Mouse (Mus musculus) embryonic fibroblast, embryonic 13.5 days (primary cell): ENCODE data around the gene B4galnt1. TPM values are rescaled to one million over a fixed set of nuclear protein-coding genes. Genes with fewer than 3 reads are reported as not detected.

ENCODE experiments used
- H3K27ac ChIP-seq: 2 replicates; pipeline ENCODE4 v1.5.1; 2012; ENCODE audit warnings: low read length, control low read depth, inconsistent platforms; ENCODE audit not compliant: insufficient read depth
- H3K4me1 ChIP-seq: 2 replicates; pipeline ENCODE4 v1.6.1; 2011; ENCODE audit warnings: low read length; ENCODE audit not compliant: control insufficient read depth, insufficient read depth
- H3K4me3 ChIP-seq: 2 replicates; pipeline ENCODE4 v1.5.1; 2011; ENCODE audit warnings: mild to moderate bottlenecking, control low read depth, low read length; ENCODE audit not compliant: insufficient read depth
- CTCF ChIP-seq: IDR thresholded peaks from 2 replicates; pipeline ENCODE4 v1.5.1; 2011; ENCODE audit warnings: mild to moderate bottlenecking, control low read depth, low read length, moderate library complexity, borderline replicate concordance; ENCODE audit not compliant: insufficient read depth
- POLR2A ChIP-seq: IDR thresholded peaks from 2 replicates; pipeline ENCODE4 v1.6.1; 2011; ENCODE audit warnings: low read depth, mild to moderate bottlenecking, control low read depth, low read length, moderate library complexity
- polyA plus RNA-seq: library from polyadenylated mRNA; stranded (reverse); fragments of >200 nt; gene quantifications from 2 replicates; pipeline ENCODE4 v1.2.4, GENCODE M21; 2011; ENCODE audit warnings: low read depth; ENCODE audit not compliant: missing spikeins, insufficient read length

The B4galnt1 gene
- polyA plus RNA-seq, 1 experiment: 28.3 TPM

- TF ChIP-seq CTCF: no peak
- no peak for TF ChIP-seq POLR2A
- H3K27ac ChIP-seq: no peak overlapping the region
Observed at GRCm38 (mm10) chr10:127213272-127213671, 48.2 kb downstream of the B4galnt1 start.

GRCm38 (mm10) chr10:127213704-127214421 lies 48.8 kb downstream of the B4galnt1 start:
- no peak for TF ChIP-seq POLR2A
- TF ChIP-seq CTCF: no peak
- no peak overlapping the region for H3K27ac ChIP-seq
- peaks cover 8% of the 10 kb centered on the region for H3K4me1 ChIP-seq
- H3K4me3 ChIP-seq: no peak overlapping the region

More at GRCm38 (mm10) chr10:127213272-127213671, 48.2 kb downstream of the B4galnt1 start:
- Histone ChIP-seq H3K4me1 (peaks cover 8% of the 10 kb centered on the region), H3K4me3 (no peak overlapping the region)

- no peak for TF ChIP-seq CTCF
- no peak for TF ChIP-seq POLR2A
- no peak overlapping the region for H3K27ac ChIP-seq
- peaks cover 8% of the 10 kb centered on the region for H3K4me1 ChIP-seq
- no peak overlapping the region for H3K4me3 ChIP-seq
Observed at GRCm38 (mm10) chr10:127214422-127214803, 49.4 kb downstream of the B4galnt1 start.

- no peaks in the 10 kb centered on the region for H3K4me1 ChIP-seq
- TF ChIP-seq POLR2A: no peak
- TF ChIP-seq CTCF: no peak
- no peak overlapping the region for H3K4me3 ChIP-seq
- no peak overlapping the region for H3K27ac ChIP-seq
Observed at GRCm38 (mm10) chr10:127216456-127216855, 51.4 kb downstream of the B4galnt1 start.

- Histone ChIP-seq H3K4me1 (no peaks in the 10 kb centered on the region), H3K27ac (no peak overlapping the region), H3K4me3 (no peak overlapping the region)
- TF ChIP-seq CTCF (no peak), POLR2A (no peak)
Observed at GRCm38 (mm10) chr10:127217177-127217576, 52.2 kb downstream of the B4galnt1 start.

- Histone ChIP-seq H3K4me1 (no peaks in the 10 kb centered on the region), H3K4me3 (no peak overlapping the region), H3K27ac (no peak overlapping the region)
- no peak for TF ChIP-seq CTCF
- TF ChIP-seq POLR2A: no peak
Observed at GRCm38 (mm10) chr10:127218339-127218738, 53.3 kb downstream of the B4galnt1 start.

Other genes starting within 250 kb of the B4galnt1 start
- gene Ctdsp2, start 186.5 kb upstream of the B4galnt1 start, polyA plus RNA-seq: 152 and 208 TPM in 2 replicates
- gene Avil, start 164.5 kb upstream of the B4galnt1 start, polyA plus RNA-seq: 0.57 and 1.5 TPM in 2 replicates
- 25.4 and 28.6 TPM in 2 replicates for gene Tsfm, start 134.4 kb upstream of the B4galnt1 start, polyA plus RNA-seq
- gene Mettl1, start 123.8 kb upstream of the B4galnt1 start, polyA plus RNA-seq: 21.8 and 24.3 TPM in 2 replicates
- gene Eef1akmt3, start 123.7 kb upstream of the B4galnt1 start, polyA plus RNA-seq: 2.2 and 3.7 TPM in 2 replicates
- gene Cyp27b1, start 117.0 kb upstream of the B4galnt1 start, polyA plus RNA-seq: not detected in 2 replicates
- 2.8 and 3.0 TPM in 2 replicates for gene March9, start 105.0 kb upstream of the B4galnt1 start, polyA plus RNA-seq
- 596 and 724 TPM in 2 replicates for gene Cdk4, start 101.7 kb upstream of the B4galnt1 start, polyA plus RNA-seq
- gene Tspan31, start 95.0 kb upstream of the B4galnt1 start, polyA plus RNA-seq: 118 and 143 TPM in 2 replicates
- gene Agap2, start 89.9 kb upstream of the B4galnt1 start, polyA plus RNA-seq: 0.08 and 0.21 TPM in 2 replicates
- 84.1 and 87.6 TPM in 2 replicates for gene Os9, start 44.1 kb upstream of the B4galnt1 start, polyA plus RNA-seq
- 2.2 and 2.8 TPM in 2 replicates for gene Slc26a10, start 15.4 kb downstream of the B4galnt1 start, polyA plus RNA-seq
- gene Arhgef25, start 24.9 kb downstream of the B4galnt1 start, polyA plus RNA-seq: 187 TPM in 2 replicates
- gene Dtx3, start 30.5 kb downstream of the B4galnt1 start, polyA plus RNA-seq: 62.3 and 82.0 TPM in 2 replicates
- 24.3 and 25.2 TPM in 2 replicates for gene Pip4k2c, start 46.4 kb downstream of the B4galnt1 start, polyA plus RNA-seq
- 0.80 and 1.6 TPM in 2 replicates for gene Kif5a, start 98.1 kb downstream of the B4galnt1 start, polyA plus RNA-seq
- gene Dctn2, start 101.1 kb downstream of the B4galnt1 start, polyA plus RNA-seq: 149 and 162 TPM in 2 replicates
- 26.4 and 27.2 TPM in 2 replicates for gene Mbd6, start 123.8 kb downstream of the B4galnt1 start, polyA plus RNA-seq
- gene Mars, start 146.6 kb downstream of the B4galnt1 start, polyA plus RNA-seq: 105 and 110 TPM in 2 replicates
- 0.18 TPM in 1 of 2 replicates, not detected in the other for gene Arhgap9, start 156.7 kb downstream of the B4galnt1 start, polyA plus RNA-seq
- gene Gli1, start 176.7 kb downstream of the B4galnt1 start, polyA plus RNA-seq: 0.43 and 0.84 TPM in 2 replicates
- not detected in 2 replicates for gene Inhbe, start 189.2 kb downstream of the B4galnt1 start, polyA plus RNA-seq
- not detected in 2 replicates for gene Inhbc, start 205.2 kb downstream of the B4galnt1 start, polyA plus RNA-seq
- 99.2 and 118 TPM in 2 replicates for gene R3hdm2, start 215.1 kb downstream of the B4galnt1 start, polyA plus RNA-seq